Mouse (Mus musculus): Measurements from ENCODE around the gene Trdn. TPM values are rescaled to one million over a fixed set of nuclear protein-coding genes. Genes with fewer than 3 reads are reported as not detected.

Trdn gene
- polyA plus RNA-seq, 1 experiment from 2014 or later = 0.56 TPM

GRCm38 (mm10) chr10:33370534-33370933, 290.2 kb downstream of the Trdn start:
- no peak for DNase-seq (ENCODE audit: low spot score)

GRCm38 (mm10) chr10:33375474-33376029, 295.2 kb downstream of the Trdn start:
- no peak for DNase-seq (ENCODE audit: low spot score)

Other genes with a start within 250 kb of the Trdn start
- 0.06 TPM in 1 of 2 replicates, not detected in the other for gene Nkain2, start 190.1 kb upstream of the Trdn start, polyA plus RNA-seq (2015; fragmentation: Nextera tagmentation; extraction: Ambion mirVana)